27 mouse cellular contexts compared by ENCODE assay signal in genomic region chr3:32048777-32049176, GRCm38 (mm10).
"Had no signal": no experiment of that assay in that cellular context is flagged by ENCODE, and none has a peak within 500 bp of the region (broad histone marks: within the 10 kb centered on the region; RNA-seq: fewer than 3 reads in every experiment).

No protein-coding gene starts in this region.

- H3K4me2 ChIP-seq: heart, embryonic 11.5 days; heart, embryonic 13.5 days; heart, embryonic 15.5 days; hindbrain, embryonic 12.5 days; hindbrain, embryonic 14.5 days; intestine, embryonic 15.5 days; limb, embryonic 12.5 days; liver, embryonic 11.5 days had no signal

- H3K27me3 ChIP-seq: heart, embryonic 13.5 days; heart, embryonic 15.5 days; hindbrain, embryonic 12.5 days; intestine, embryonic 15.5 days; limb, embryonic 12.5 days had no signal

- H3K4me1 ChIP-seq: heart, embryonic 13.5 days; heart, embryonic 15.5 days; hindbrain, embryonic 10.5 days; hindbrain, embryonic 12.5 days; intestine, embryonic 15.5 days; limb, embryonic 10.5 days; limb, embryonic 12.5 days had no signal

- H3K36me3 ChIP-seq: heart, embryonic 13.5 days; heart, embryonic 15.5 days; hindbrain, embryonic 10.5 days; hindbrain, embryonic 12.5 days; intestine, embryonic 15.5 days; limb, embryonic 10.5 days; limb, embryonic 12.5 days had no signal

- H3K27ac ChIP-seq: gastrocnemius, adult 2 months; heart, adult 2 months; heart, embryonic 13.5 days; heart, embryonic 15.5 days; hindbrain, embryonic 10.5 days; hindbrain, embryonic 12.5 days; hindbrain, embryonic 14.5 days; intestine, embryonic 15.5 days; layer of hippocampus, adult 2 months; left cerebral cortex, adult 2 months; limb, embryonic 10.5 days; limb, embryonic 12.5 days had no signal

- H3K4me3 ChIP-seq: gastrocnemius, adult 2 months; heart, adult 2 months; heart, embryonic 13.5 days; heart, embryonic 15.5 days; hindbrain, embryonic 10.5 days; hindbrain, embryonic 12.5 days; intestine, embryonic 15.5 days; layer of hippocampus, adult 2 months; left cerebral cortex, adult 2 months; limb, embryonic 10.5 days; limb, embryonic 12.5 days had no signal

- H3K9ac ChIP-seq: heart, embryonic 13.5 days; heart, embryonic 15.5 days; hindbrain, embryonic 12.5 days; hindbrain, embryonic 14.5 days; intestine, embryonic 15.5 days; limb, embryonic 12.5 days had no signal

- H3K9me3 ChIP-seq: heart, embryonic 13.5 days; heart, embryonic 15.5 days; hindbrain, embryonic 10.5 days; hindbrain, embryonic 12.5 days; intestine, embryonic 15.5 days; limb, embryonic 10.5 days; limb, embryonic 12.5 days had no signal

- DNase-seq: gastrocnemius, adult 2 months; gastrocnemius, postnatal 10 days; gastrocnemius, postnatal 25 days; heart, adult 2 months; heart, postnatal 14 days; heart, postnatal 36 days; kidney, adult 18-20 months; kidney, adult 8-10 months; kidney, postnatal 10 days; kidney, postnatal 25 days; kidney, postnatal 4 days; liver had no signal

- ATAC-seq: hindbrain, embryonic 16.5 days; inflammation-experienced regulatory T-cells, adult 6 months; intestine, embryonic 15.5 days; intestine, postnatal 0 days had no signal
